Mouse (Mus musculus) A20 (cell line): ENCODE measurements at regions not wholly inside any gene's neighbourhood (a gene's known extent, or its start where the extent isn't known, plus 50 kb on each side); places are given as distances from the start of the nearest gene placed in this dataset.

Experiments
- DNase-seq: peaks from one replicate; pipeline ENCODE4 v3.0.0-alpha.2; 2011; ENCODE audit warnings: low read depth, low spot score

- DNase-seq = no peak
These were observed 157.1 kb upstream of the Gm15217 start for GRCm38 (mm10) chr14:46221897-46222669.

- no peak for DNase-seq
These were observed 156.2 kb upstream of the Gm15217 start for GRCm38 (mm10) chr14:46223008-46223407.

DNA sequence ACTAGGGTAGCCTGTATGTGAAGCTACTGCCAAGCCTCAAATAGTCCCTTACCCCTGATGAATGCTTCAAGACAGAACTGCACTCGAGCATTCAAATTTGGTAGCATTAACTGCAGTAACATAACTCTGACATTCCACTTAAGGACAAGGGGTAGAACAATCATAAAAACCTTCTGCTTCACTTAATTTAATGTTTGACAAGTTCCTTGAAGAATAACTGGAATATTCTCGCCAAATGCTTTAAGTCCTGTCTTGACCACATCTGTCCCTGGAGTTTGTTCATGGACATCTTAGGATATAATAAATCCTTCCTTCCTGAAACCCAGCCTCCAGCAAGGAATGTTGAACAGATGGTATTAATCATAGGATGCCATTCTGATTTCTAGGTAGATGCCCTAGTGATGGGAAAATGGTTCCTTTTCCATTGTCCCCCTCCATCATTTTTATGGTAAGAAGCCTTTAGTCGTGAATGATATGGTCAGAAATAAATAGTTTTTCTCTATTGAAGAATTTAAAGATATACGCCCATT is 154.7 kb upstream of the Gm15217 start:
- DNase-seq = no peak

- DNase-seq = no peak
These were observed 153.2 kb upstream of the Gm15217 start for GRCm38 (mm10) chr14:46225851-46226608.

DNA sequence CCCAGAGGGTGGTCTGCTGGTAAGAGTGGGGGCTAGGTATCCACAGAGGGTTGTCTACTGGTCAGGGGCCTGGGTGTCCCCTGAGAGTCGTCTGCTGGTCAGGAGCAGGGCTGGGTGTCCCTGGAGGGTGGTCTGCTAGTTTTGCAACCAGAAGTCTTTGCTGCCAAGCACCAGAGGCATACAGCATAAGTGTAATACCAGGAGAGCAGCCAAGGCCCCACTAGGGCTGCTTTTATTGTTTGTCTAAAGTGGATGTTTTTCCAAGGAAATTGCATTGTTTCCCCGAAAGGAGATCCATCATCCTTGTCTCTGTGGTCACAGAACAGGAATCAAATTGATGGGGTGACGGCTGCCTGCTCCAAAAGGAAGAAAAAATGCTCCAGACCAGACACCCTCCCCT is 145.2 kb upstream of the Gm15217 start:
- no peak for DNase-seq

- no peak for DNase-seq
These were observed 144.4 kb upstream of the Gm15217 start for GRCm38 (mm10) chr14:46234835-46235234.

DNA sequence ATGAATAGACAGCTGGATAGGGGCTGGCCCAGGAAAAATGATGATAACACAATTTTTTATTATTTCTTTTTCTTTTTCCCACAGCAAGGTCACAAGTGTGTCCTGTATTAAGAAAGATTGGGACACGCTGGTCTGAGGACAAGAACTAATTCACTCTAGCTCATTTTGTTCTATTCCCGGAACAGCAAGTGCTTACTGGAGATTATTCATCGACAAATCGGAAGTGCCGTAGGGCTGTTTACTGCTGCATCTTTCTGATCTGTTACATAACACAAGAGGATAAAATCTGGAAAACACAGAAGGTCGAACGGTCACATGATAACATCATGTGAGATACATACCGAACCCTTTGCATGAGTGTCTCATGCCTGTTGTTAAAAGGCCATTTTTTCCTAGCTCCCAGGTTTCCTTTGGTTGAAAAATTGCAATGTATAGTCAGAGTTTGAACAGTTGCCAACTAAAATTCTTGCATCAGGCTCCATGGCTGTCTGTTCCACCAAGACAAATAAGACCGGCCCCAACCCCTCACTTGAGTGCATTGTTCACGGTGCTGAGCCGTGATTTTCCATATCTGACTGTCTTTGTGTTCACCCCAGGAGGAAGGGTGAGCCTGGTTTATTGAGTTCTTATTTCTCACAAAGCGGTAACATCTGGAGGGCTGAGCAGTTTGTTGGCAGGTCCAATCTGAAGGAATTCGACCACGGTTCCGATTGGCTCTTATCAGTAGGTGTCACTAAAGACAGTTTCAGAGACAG is 139.0 kb upstream of the Gm15217 start:
- DNase-seq = no peak

- DNase-seq = no peak
These were observed 138.3 kb upstream of the Gm15217 start for GRCm38 (mm10) chr14:46240896-46241295.

- no peak for DNase-seq
These were observed 131.4 kb upstream of the Gm15217 start for GRCm38 (mm10) chr14:46247491-46248484.

DNA sequence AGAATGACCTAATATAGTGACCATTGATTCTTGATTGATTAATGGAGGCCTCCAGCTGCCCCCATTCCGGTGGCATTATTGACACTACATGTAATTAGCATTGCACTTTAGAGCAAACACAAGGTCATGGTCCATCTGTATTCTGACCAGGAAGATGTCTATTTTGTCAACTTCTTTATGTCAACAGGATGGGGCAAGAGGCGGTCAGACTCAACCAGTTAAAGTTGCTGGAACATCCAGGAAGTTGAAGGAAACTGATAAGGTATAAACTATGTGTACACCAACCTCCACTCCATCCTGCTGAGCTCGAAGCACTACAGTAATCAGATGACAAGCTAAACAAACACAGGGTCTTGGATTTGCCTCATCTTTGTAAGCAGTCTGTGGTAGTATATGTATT is 130.1 kb upstream of the Gm15217 start:
- DNase-seq = no peak

DNA sequence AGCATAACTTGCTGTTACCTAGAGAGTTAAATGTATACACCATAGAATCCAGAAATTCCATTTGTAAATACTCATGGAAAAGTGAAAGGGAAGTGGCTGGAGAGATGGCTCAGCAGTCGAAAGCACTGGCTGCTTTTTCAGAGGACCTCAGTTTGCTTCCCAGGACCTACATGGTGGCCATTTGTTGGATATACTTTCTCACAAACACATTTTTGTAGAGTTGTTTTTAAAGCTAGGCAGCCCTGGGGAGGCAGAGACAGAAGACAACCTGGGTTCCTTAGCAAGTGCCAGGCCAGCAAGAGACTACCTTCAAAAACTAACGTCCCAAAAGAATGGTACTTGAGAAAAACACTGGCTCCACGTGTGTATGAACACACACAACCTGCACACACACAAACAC is 124.0 kb upstream of the Gm15217 start:
- no peak for DNase-seq

DNA sequence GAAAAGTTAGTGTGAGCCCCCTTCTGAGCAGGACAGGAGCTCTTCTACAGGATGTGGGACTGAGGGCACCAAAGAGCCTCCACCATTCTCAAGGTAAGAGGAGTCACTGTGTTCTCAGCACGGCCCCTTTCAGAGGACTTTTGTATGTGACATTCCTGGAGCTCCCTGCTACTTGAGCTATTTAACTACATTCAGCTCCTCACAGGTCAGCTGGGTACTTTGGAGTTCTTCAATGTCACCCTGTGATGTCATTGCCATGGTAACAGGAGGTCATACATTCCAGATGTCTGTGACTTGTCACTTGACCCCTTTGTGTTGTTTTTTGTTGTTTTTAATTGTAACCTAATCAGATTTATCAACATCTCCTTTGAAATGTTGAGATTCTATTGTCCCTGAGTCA is 122.9 kb upstream of the Gm15217 start:
- DNase-seq = no peak

GRCm38 (mm10) chr14:46257311-46257710 is 121.9 kb upstream of the Gm15217 start:
- DNase-seq = no peak

- no peak for DNase-seq
These were observed 120.7 kb upstream of the Gm15217 start for GRCm38 (mm10) chr14:46258551-46258950.

DNA sequence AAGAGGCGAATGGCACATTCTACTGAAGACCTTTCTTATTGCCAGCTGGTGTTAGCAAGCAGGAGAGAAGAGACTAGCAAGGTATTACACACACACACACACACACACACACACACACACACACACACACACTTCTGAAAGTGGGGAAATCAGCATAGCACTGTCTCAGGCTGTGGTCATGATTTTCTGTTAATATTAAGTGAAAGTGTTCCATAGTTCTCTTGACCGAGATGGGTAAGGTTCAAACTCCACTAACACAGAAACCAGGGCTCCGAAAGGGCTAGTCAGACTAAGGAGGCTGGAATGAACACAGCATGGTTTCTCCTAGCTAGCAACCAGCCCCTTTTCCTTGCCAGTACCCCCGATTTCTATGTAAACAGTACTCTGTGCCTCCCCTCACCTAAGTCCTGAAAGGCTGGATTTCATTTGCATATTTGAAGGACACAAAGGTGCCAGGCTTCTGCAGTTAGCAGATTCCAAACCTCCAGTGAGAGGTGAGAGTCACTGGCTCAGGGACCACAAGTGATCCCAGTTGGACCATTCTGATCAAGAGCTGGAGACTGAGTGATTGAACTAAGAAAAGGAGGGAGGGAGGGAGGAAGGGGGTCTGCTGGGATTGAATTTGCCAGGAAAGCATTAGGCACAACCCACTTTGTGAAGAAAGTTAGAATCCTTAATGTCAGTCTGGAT is 118.8 kb upstream of the Gm15217 start:
- no peak for DNase-seq

GRCm38 (mm10) chr14:46275455-46275854 is 103.8 kb upstream of the Gm15217 start:
- DNase-seq = no peak

GRCm38 (mm10) chr14:46276926-46277831 is 102.0 kb upstream of the Gm15217 start:
- no peak for DNase-seq

GRCm38 (mm10) chr14:46277832-46278611 is 101.2 kb upstream of the Gm15217 start:
- no peak for DNase-seq
